Mouse (Mus musculus) forebrain, embryonic 16.5 days (tissue): Measurements from ENCODE around the gene Unc13a. TPM values are rescaled to one million over a fixed set of nuclear protein-coding genes. Genes with fewer than 3 reads are reported as not detected.
A peak's percentile ranks its signal among the peaks of the same experiment; 100 is the strongest.

Experiments used
- ATAC-seq: fragments of 200-750 bp; cut with Nextera tagmentation; 2 replicates; pipeline ENCODE4 v1.8.0; 2017; ENCODE audit warnings: mild to moderate bottlenecking, moderate library complexity
- H3K27ac ChIP-seq: fragments of 300-500 bp; sonication (generic); 2 replicates; pipeline ENCODE4 v1.5.1; 2014; ENCODE audit warnings: low read length, control low read depth
- H3K27me3 ChIP-seq: fragments of 300-500 bp; sonication (generic); replicated peaks from 2 replicates; pipeline ENCODE4 v1.6.1; 2014; ENCODE audit warnings: low read length; ENCODE audit not compliant: control insufficient read depth, insufficient read depth
- H3K36me3 ChIP-seq: fragments of 300-500 bp; sonication (generic); 2 replicates; pipeline ENCODE4 v1.6.1; 2014; ENCODE audit not compliant: control insufficient read depth, insufficient read depth
- H3K4me1 ChIP-seq: fragments of 300-500 bp; sonication (generic); replicated peaks from 2 replicates; pipeline ENCODE4 v1.6.1; 2014; ENCODE audit warnings: low read length; ENCODE audit not compliant: control insufficient read depth, insufficient read depth
- H3K4me2 ChIP-seq: fragments of 300-500 bp; sonication (generic); 2 replicates; pipeline ENCODE4 v1.6.1; 2014; ENCODE audit warnings: mild to moderate bottlenecking, low read length, control low read depth
- H3K4me3 ChIP-seq: fragments of 300-500 bp; sonication (generic); replicated peaks from 2 replicates; pipeline ENCODE4 v1.5.1; 2014; ENCODE audit warnings: mild to moderate bottlenecking, low read length, control low read depth
- H3K9ac ChIP-seq: fragments of 300-500 bp; sonication (generic); replicated peaks from 2 replicates; pipeline ENCODE4 v1.6.1; 2014; ENCODE audit warnings: low read depth, low read length, control low read depth
- H3K9me3 ChIP-seq: fragments of 300-500 bp; sonication (generic); 2 replicates; pipeline ENCODE4 v1.6.1; 2016; ENCODE audit warnings: low read length; ENCODE audit not compliant: control insufficient read depth
- WGBS: fragments of 180-500 bp; shearing (Covaris S2); extraction: QIAGEN DNeasy Blood & Tissue Kit; methylation state at CpG from one replicate; pipeline ENCODE4 v1.1.7; 2014; 5-methylcytosine and 5-hydroxymethylcytosine counted together
- polyA plus RNA-seq: library from polyadenylated mRNA; unstranded; fragments of >200 nt; fragmentation: Nextera tagmentation; extraction: Ambion mirVana; gene quantifications from 2 replicates; pipeline ENCODE4 v1.2.1, GENCODE M21; 2015

The Unc13a gene
- polyA plus RNA-seq, result 23.1 and 33.6 TPM in 2 replicates

GRCm38 (mm10) chr8:71671549-71671965, at the start of gene Unc13a:
Gene Unc13a, minus strand, starts transcription at chr8:71671757.
- H3K27ac ChIP-seq, result peak within 1 kb of the TSS; percentile 88
- peak within 1 kb of the TSS; percentile 68 for H3K4me3 ChIP-seq
- H3K27me3 ChIP-seq, result no peaks in the 10 kb centered on the region
- no peaks in the 10 kb centered on the region for H3K9me3 ChIP-seq
- WGBS, result 0% methylated on average over 42 of the region's 42 CpGs
- no peaks in the 10 kb centered on the region for H3K36me3 ChIP-seq
- H3K4me1 ChIP-seq, result peaks cover 46% of the 10 kb centered on the region
- H3K4me2 ChIP-seq, result peak within 1 kb of the TSS; percentile 84
- H3K9ac ChIP-seq, result peak within 1 kb of the TSS; percentile 71
- ATAC-seq, result peak; percentile 72

DNA sequence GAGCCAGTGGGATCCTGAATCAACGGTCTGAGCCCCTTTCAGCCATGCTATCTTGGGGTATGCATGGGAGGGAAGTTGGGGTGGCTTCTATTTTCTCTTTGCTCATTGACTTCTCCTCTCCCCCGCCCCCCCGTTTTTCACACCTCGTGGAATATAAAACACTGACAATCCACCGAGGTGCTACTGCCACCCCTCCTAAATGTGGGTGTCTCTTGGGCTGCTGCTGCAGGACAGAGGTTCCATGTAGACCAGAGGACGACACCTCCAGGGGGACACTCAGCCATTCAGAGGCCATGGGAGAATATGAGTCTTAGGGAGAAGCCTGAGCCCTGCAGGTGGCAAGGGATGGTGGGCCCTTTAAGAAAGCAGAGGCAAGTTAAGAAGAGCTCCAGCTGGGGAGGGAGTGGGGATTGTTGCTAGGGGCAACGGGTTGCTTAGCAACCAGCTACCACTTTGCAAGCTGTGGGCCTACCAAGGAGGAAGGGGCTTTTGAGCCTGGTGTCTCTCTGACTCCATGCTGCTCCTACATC, 48.4 kb upstream of the Unc13a start:
- H3K27ac ChIP-seq, result peak overlapping the region; percentile 86
- peak overlapping the region; percentile 35; the same call in 1 of the 2 replicates for H3K9ac ChIP-seq
- H3K36me3 ChIP-seq, result peaks cover 17% of the 10 kb centered on the region
- no peaks in the 10 kb centered on the region for H3K27me3 ChIP-seq
- H3K9me3 ChIP-seq, result no peaks in the 10 kb centered on the region
- H3K4me2 ChIP-seq, result peak overlapping the region; percentile 39
- H3K4me1 ChIP-seq, result peaks cover 55% of the 10 kb centered on the region
- peak overlapping the region; percentile 13; the same call in 1 of the 2 replicates for H3K4me3 ChIP-seq
- WGBS, result 14% methylated on average over 7 of the region's 7 CpGs
- ATAC-seq, result peak; percentile 85

GRCm38 (mm10) chr8:71719218-71719617, 47.7 kb upstream of the Unc13a start:
- 30% methylated on average over 4 of the region's 4 CpGs for WGBS
- peaks cover 21% of the 10 kb centered on the region for H3K36me3 ChIP-seq
- H3K9me3 ChIP-seq, result no peaks in the 10 kb centered on the region
- ATAC-seq, result peak; percentile 59
- no peak overlapping the region for H3K4me3 ChIP-seq
- 0 out of 2 replicates have a peak overlapping the region, but pooled peaks have one; percentile 39 for H3K4me2 ChIP-seq
- H3K27ac ChIP-seq, result peak overlapping the region; percentile 86
- no peaks in the 10 kb centered on the region for H3K27me3 ChIP-seq
- H3K4me1 ChIP-seq, result peaks cover 47% of the 10 kb centered on the region
- no peak overlapping the region; the same call in 1 of the 2 replicates for H3K9ac ChIP-seq

DNA sequence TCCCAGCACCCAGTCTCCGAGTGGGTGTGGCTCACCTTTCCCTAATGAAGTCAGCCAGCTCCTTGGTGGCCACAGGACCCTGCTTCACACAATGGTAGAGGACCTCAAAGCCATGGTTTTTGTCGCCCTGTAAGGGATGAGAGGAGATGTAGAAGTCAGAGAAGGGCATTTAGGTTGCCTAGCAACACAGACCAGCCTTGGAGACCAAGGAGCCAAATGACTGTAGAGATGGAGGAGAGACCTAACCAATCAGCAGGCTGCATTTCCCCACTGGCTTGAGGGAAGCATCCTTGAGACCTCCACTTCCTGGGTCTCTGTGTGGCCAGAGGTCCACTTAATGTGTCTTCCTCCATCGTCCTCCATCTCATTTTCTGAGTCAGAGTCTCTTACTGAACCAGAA, 46.7 kb upstream of the Unc13a start:
- H3K9me3 ChIP-seq, result no peaks in the 10 kb centered on the region
- H3K4me1 ChIP-seq, result peaks cover 41% of the 10 kb centered on the region
- H3K27ac ChIP-seq, result no peak overlapping the region
- no peak overlapping the region for H3K4me3 ChIP-seq
- peaks cover 23% of the 10 kb centered on the region for H3K36me3 ChIP-seq
- 34% methylated on average over 3 of the region's 3 CpGs for WGBS
- no peaks in the 10 kb centered on the region for H3K27me3 ChIP-seq
- no peak overlapping the region for H3K4me2 ChIP-seq
- ATAC-seq, result no peak
- no peak overlapping the region for H3K9ac ChIP-seq

DNA sequence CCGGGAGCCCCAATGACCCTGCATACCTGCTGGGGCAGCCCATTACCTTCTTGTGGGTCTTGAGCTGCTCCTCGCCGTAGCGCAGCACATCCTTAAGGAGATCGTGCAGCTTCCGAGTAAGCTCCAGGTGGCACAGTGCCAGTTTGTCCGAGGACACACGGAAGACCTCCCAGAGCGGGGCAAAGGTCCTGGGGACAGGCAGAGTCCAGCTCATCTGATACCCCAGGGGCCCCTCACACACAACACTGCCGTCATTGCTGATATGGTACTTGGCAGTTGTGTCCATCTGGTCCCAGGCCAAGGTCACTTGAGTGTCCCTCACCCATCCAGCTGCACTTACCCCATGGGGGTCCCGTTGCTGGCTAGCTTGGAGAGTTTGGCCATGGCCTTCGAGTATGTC, 45.5 kb upstream of the Unc13a start:
- H3K36me3 ChIP-seq, result peaks cover 27% of the 10 kb centered on the region
- no peaks in the 10 kb centered on the region for H3K27me3 ChIP-seq
- no peak overlapping the region for H3K9ac ChIP-seq
- peaks cover 39% of the 10 kb centered on the region for H3K4me1 ChIP-seq
- H3K27ac ChIP-seq, result no peak overlapping the region
- no peak for ATAC-seq
- no peak overlapping the region for H3K4me3 ChIP-seq
- WGBS, result 86% methylated on average over 12 of the region's 12 CpGs
- no peak overlapping the region for H3K4me2 ChIP-seq
- no peaks in the 10 kb centered on the region for H3K9me3 ChIP-seq

GRCm38 (mm10) chr8:71716561-71717053, 45.0 kb upstream of the Unc13a start:
- 88% methylated on average over 13 of the region's 13 CpGs for WGBS
- Histone ChIP-seq H3K9ac (no peak overlapping the region), H3K27me3 (no peaks in the 10 kb centered on the region), H3K4me3 (no peak overlapping the region), H3K27ac (no peak overlapping the region), H3K4me2 (no peak overlapping the region), H3K4me1 (peaks cover 37% of the 10 kb centered on the region), H3K36me3 (peaks cover 27% of the 10 kb centered on the region), H3K9me3 (no peaks in the 10 kb centered on the region)
- ATAC-seq, result no peak

DNA sequence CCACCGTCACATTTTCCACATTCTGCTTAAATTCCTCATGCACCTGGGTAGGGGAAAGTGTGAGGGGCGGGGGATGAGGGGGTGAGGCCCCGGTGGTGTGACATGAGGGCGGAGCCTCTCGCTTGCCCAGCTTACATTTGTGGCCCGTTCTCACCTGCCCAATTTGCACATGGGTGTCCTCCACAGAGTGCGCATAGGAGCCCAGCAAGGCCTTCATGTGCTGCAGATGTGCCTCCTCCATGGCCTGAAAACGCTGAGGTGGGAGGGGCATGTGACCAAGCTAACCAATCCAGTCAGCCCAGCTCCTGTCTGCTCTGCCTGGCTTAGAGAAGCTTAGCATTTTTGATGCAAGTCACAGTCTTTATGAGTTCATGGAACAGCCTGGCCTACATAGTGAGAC, 44.0 kb upstream of the Unc13a start:
- Histone ChIP-seq H3K9ac (no peak overlapping the region), H3K4me1 (peaks cover 26% of the 10 kb centered on the region), H3K4me3 (no peak overlapping the region), H3K27ac (no peak overlapping the region), H3K9me3 (no peaks in the 10 kb centered on the region), H3K4me2 (no peak overlapping the region), H3K36me3 (peaks cover 27% of the 10 kb centered on the region), H3K27me3 (no peaks in the 10 kb centered on the region)
- ATAC-seq, result no peak
- 67% methylated on average over 8 of the region's 8 CpGs for WGBS

GRCm38 (mm10) chr8:71711574-71711973, 40.0 kb upstream of the Unc13a start:
- no peak overlapping the region for H3K9ac ChIP-seq
- H3K27me3 ChIP-seq, result peaks cover 4% of the 10 kb centered on the region; the same call in 1 of the 2 replicates
- no peak for ATAC-seq
- no peaks in the 10 kb centered on the region for H3K9me3 ChIP-seq
- no peak overlapping the region for H3K4me2 ChIP-seq
- H3K27ac ChIP-seq, result no peak overlapping the region
- H3K4me3 ChIP-seq, result no peak overlapping the region
- WGBS, result 76% methylated on average over 2 of the region's 2 CpGs
- H3K4me1 ChIP-seq, result peaks cover 4% of the 10 kb centered on the region; the same call in 1 of the 2 replicates
- H3K36me3 ChIP-seq, result peaks cover 16% of the 10 kb centered on the region

DNA sequence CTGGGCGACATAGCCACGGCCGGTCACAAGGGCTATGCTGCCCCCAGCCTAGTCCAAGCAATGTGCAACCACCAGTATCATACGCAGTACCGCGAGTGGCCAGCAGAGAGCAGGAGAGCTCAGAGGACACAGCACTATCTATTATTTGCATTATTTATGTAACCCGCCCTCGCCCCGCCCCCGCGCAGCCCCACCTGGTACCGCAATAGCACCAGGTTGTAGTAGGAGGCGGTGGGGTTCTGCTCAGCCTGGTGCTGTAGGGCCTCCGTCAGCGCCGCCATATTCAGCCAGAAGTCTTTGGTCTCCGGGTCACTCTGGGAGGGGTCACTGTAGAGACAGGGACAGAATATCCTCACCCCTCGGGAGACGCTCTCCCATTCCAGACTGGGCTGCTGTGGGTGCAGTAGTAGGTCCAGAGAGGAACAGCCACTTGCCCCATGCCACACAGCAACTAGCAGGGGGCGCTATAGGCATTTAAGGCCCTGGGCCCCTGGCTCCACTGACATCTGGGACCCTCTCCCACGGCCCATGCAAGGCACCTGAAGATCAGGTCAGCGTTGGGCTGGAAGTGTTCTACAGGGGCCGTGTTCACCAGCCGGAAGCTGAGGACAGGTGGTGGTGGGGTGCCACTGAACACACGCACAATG, 38.4 kb upstream of the Unc13a start:
- Histone ChIP-seq H3K27me3 (peaks cover 4% of the 10 kb centered on the region; the same call in 1 of the 2 replicates), H3K36me3 (peaks cover 10% of the 10 kb centered on the region; the same call in 1 of the 2 replicates), H3K4me2 (peak overlapping the region; percentile 38), H3K4me1 (peaks cover 4% of the 10 kb centered on the region; the same call in 1 of the 2 replicates), H3K4me3 (0 out of 2 replicates have a peak overlapping the region, but pooled peaks have one; percentile 2), H3K9ac (0 out of 2 replicates have a peak overlapping the region, but pooled peaks have one; percentile 18), H3K27ac (no peak overlapping the region), H3K9me3 (no peaks in the 10 kb centered on the region)
- 21% methylated on average over 25 of the region's 25 CpGs for WGBS
- ATAC-seq, result peak; percentile 80
